ENCODE assay signal across 16 mouse cellular contexts in the genomic region with DNA sequence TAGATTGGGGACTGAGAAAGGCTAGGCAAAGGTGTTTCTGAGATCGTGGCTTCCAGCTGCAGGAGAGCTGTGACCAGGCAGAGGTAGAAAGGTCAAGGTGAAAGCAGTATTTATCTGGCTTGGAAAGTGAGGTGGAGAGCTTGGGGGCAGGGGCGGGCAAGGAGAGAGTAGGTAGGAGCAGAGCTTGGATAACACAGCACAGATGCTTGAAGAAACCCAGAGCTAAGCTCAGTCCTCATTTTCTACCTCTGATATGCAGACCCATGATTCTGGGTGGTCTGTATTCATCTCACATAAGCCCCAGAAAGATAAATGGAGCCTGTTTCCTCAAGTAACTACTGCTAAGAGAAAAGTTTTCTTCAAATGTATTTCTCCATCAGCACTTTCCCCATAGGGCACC.
"Had no signal": no experiment of that assay in that cellular context is flagged by ENCODE, and none has a peak within 500 bp of the region (broad histone marks: within the 10 kb centered on the region; RNA-seq: fewer than 3 reads in every experiment).

No protein-coding gene starts in this region.

- H3K36me3 ChIP-seq: limb, embryonic 13.5 days; midbrain, embryonic 10.5 days; midbrain, embryonic 15.5 days had no signal

- H3K27me3 ChIP-seq: limb, embryonic 13.5 days; midbrain, embryonic 15.5 days had no signal

- H3K4me3 ChIP-seq: limb, embryonic 13.5 days; midbrain, embryonic 10.5 days; midbrain, embryonic 15.5 days had no signal

- H3K4me2 ChIP-seq: limb, embryonic 13.5 days; midbrain, embryonic 15.5 days had no signal

- H3K27ac ChIP-seq: kidney, postnatal 0 days; limb, embryonic 13.5 days; liver, embryonic 14.5 days; midbrain, embryonic 15.5 days had no signal

- H3K9ac ChIP-seq: limb, embryonic 13.5 days; liver, embryonic 14.5 days; midbrain, embryonic 15.5 days had no signal

- DNase-seq: kidney, adult 8-10 months; kidney, postnatal 36 days; layer of hippocampus, adult 9-11 months; layer of hippocampus, postnatal 36 days; lung, adult 18-20 months; lung, postnatal 10 days; lung, postnatal 4 days; right cerebral cortex, adult 18-20 months; right cerebral cortex, postnatal 25 days; thymus, adult 18-20 months; thymus, postnatal 14 days had no signal

- H3K9me3 ChIP-seq: limb, embryonic 13.5 days; midbrain, embryonic 10.5 days; midbrain, embryonic 15.5 days had no signal

- ATAC-seq: midbrain, embryonic 15.5 days had no signal
